Mouse (Mus musculus) lung, postnatal 0 days (tissue): ENCODE data around the gene Mfap2.

Experiments used
- CTCF ChIP-seq: IDR thresholded peaks from 2 replicates; pipeline ENCODE4 v1.5.1; 2016; ENCODE audit warnings: antibody characterized with exemption, mild to moderate bottlenecking
- EP300 ChIP-seq: IDR thresholded peaks from 2 replicates; pipeline ENCODE4 v1.6.1; 2016; ENCODE audit warnings: antibody characterized with exemption, mild to moderate bottlenecking, control low read depth

GRCm38 (mm10) chr4:140977278-140977677 is 32.9 kb upstream of the Mfap2 start:
- TF ChIP-seq CTCF (no peak), EP300 (no peak)
